Mouse (Mus musculus) adrenal gland, postnatal 25 days (tissue): ENCODE data around the gene Cope. TPM values are rescaled to one million over a fixed set of nuclear protein-coding genes. Genes with fewer than 3 reads are reported as not detected.

Experiments
- DNase-seq: peaks from one replicate; pipeline ENCODE4 v3.0.0; 2021; ENCODE audit warnings: mixed read lengths
- long read RNA-seq: library from polyadenylated mRNA; stranded (forward); transcript quantifications from one replicate; pipeline ENCODE4 v2.0.0, GENCODE M21; 2021
- total RNA-seq: library from RNA; stranded (reverse); gene quantifications from 2 replicates; pipeline ENCODE4 v1.2.3, GENCODE M21; 2021

Cope gene
- total RNA-seq: 184 and 238 TPM in 2 replicates
- long read RNA-seq, transcript Cope-201 (10 exons, 1,300 nt): major isoform, 244 of 296 reads
- long read RNA-seq, partial matches to known transcripts: 21 of 296 reads
- long read RNA-seq, other reads (novel, unspliced or antisense): 23 of 296 reads

GRCm38 (mm10) chr8:70302358-70302890 is at the start of gene Cope, which contains the start of gene Ddx49:
Gene Cope (plus strand): TSS chr8:70302518.
Gene Ddx49 (minus strand): TSS chr8:70302489.
- DNase-seq: peak; percentile 93

GRCm38 (mm10) chr8:70254628-70255027 is 47.7 kb upstream of the Cope start:
- DNase-seq: no peak

- DNase-seq: no peak
These were observed 44.9 kb upstream of the Cope start for GRCm38 (mm10) chr8:70257456-70257855.

DNA sequence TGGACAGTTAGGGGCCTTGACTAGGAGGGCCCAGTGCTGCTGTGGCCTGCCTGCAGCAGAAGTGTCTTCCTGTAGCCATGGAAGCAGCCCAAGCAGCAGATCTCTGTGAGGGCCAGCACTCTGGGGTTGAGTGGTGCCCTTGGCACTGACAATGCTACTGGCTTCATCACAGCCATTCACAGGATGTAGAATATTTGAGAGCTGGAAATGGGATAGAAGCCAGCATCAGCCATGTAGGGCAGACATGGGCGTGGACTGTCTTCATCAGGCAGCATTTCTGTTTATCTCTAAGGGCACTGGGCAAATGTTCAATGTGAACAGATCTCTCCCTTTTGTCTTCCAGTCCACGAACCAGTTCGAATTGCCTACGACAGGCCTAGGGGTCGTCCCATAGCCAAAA is 43.7 kb upstream of the Cope start:
- no peak for DNase-seq

DNA sequence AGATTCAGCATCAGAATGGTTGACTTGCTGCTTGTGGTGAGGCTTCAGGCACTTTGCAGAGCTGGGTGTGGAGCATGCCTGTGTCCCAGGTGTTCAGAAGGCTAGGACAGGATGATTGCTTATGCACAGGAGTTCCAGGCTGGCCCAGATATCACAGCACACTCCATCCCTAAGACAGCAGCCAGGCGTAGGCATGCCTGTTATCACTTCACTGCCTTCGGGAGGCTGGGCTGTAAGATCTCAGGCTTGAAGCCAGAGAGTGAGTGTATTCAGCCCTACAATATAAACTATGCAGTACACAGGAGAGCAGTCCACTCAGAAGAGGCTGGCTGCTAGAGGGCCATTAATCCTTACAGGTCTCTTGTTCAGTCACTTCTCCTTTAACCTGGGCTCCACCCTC is 43.3 kb upstream of the Cope start:
- DNase-seq: no peak

GRCm38 (mm10) chr8:70267674-70268073 is 34.6 kb upstream of the Cope start:
- DNase-seq: no peak

- no peak for DNase-seq
These were observed 34.0 kb upstream of the Cope start for GRCm38 (mm10) chr8:70268311-70268710.

DNA sequence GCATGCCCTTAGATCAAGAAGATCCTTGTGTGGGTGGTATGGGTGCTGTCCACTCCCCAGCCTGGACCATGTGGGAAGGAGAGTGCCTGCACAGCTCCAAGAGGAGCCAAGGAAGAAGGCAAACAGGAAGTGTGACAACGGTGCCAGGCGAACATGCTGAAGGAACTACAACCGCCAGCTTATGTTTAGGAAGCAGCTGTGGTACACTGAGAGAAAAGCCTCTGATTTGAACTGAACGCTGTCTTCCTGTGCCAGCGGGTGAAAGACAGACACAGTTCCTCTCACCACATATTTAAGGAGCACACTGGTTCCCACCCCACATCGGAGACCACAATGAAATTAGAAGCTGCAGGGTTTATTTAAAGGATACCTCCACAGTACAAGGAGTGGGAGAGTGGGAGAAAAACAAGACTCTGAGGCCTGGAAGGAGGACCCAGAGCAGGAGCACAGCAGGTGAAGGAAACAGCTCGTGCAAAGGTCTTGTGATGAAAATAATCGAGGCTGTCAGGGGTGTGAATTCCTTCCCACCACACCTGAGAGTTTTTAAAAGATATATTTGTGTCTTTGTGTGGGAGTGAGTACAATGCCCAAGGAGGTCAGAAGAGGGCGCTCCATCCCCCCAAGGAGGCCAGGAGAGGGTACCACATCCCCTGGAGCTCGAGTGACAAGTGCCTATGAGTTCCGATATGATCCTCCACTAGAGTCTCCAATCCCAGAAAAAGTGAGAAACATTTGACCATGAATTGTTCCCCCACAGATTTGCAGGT is 33.3 kb upstream of the Cope start:
- DNase-seq: peak; percentile 26

- no peak for DNase-seq
These were observed 29.4 kb upstream of the Cope start for GRCm38 (mm10) chr8:70272949-70273348.

- no peak for DNase-seq
These were observed 28.0 kb upstream of the Cope start for GRCm38 (mm10) chr8:70274350-70274749.

- DNase-seq: no peak
These were observed 25.8 kb upstream of the Cope start for GRCm38 (mm10) chr8:70276476-70276875.

GRCm38 (mm10) chr8:70278175-70278574 is 24.1 kb upstream of the Cope start:
- no peak for DNase-seq

- no peak for DNase-seq
These were observed 23.1 kb upstream of the Cope start for GRCm38 (mm10) chr8:70279266-70279665.

DNA sequence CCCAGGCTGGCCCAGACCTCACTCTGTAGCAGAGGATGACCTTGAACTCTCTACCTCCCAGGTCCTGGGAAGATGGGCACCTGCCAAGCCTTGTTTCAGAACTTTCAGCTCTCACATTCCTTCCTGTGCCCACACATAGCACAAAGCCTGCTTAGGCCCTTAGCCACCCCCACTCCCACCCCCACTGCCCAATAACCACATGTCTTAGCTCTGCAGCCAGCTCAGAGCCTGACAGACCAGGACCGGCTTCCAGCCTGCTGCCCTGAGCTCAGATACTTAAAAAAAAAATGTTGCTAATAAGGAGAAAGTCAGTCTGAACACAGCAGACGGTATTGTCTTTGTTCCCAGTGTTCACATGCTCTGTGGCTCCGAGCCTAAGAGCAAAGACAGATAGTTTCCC is 21.3 kb upstream of the Cope start:
- DNase-seq: no peak

DNA sequence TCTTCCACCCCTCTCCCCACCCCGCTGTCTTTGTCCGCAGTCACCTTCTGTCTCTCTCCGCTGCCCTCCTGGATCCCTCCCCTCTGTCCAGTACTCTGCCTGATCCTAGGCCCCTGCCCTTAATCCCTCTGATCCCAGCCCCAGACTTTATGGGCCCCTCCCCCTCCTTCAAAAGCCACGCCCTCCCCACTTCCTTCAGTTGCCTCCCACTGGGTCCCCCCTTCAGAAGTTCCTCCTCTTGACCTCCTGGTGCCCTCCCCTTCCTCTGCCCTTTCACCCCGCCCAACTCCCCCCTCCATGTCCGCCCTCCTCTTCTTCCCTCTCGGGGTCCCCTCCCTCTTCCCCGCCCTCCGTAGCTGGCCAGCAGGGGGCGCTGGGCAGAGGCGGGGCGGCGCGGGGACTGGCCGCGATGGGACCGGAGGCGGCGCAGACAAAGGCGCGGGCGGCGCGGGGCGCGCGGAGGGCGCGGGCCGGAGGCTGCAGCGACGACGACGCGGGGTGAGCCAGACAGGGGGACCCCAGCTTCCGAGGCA is 19.6 kb upstream of the Cope start, which contains the start of gene Homer3:
Gene Homer3 (plus strand): TSS at position 225 of the 533 bp plus-strand sequence.
- peak; percentile 91 for DNase-seq

GRCm38 (mm10) chr8:70283136-70284077 is 18.9 kb upstream of the Cope start:
- DNase-seq: peak; percentile 41

GRCm38 (mm10) chr8:70284421-70284820 is 17.9 kb upstream of the Cope start:
- no peak for DNase-seq

GRCm38 (mm10) chr8:70285304-70285703 is 17.0 kb upstream of the Cope start:
- DNase-seq: no peak

GRCm38 (mm10) chr8:70286737-70287136 is 15.6 kb upstream of the Cope start:
- DNase-seq: no peak

- no peak for DNase-seq
These were observed 8.3 kb upstream of the Cope start for GRCm38 (mm10) chr8:70293988-70294405.

- no peak for DNase-seq
These were observed 1.4 kb upstream of the Cope start for GRCm38 (mm10) chr8:70300881-70301280.

GRCm38 (mm10) chr8:70302901-70303300 is 583 bp downstream of the Cope start:
- DNase-seq: no peak
